Mouse (Mus musculus) heart, postnatal 0 days (tissue): Measurements from ENCODE around the gene Stx8. TPM values are rescaled to one million over a fixed set of nuclear protein-coding genes. Genes with fewer than 3 reads are reported as not detected.

Experiments
- ATAC-seq: fragments of 200-750 bp; cut with Nextera tagmentation; 2 replicates; pipeline ENCODE4 v1.8.0; 2017; ENCODE audit warnings: low read depth, moderate number of reproducible peaks, moderate library complexity; ENCODE audit not compliant: insufficient read depth
- DNase-seq: peaks from one replicate; pipeline ENCODE4 v3.0.0-alpha.2; 2016; ENCODE audit warnings: low spot score
- H3K27ac ChIP-seq: fragments of 300-500 bp; sonication (generic); 2 replicates; pipeline ENCODE4 v1.5.1; 2014; ENCODE audit warnings: low read depth, mild to moderate bottlenecking
- H3K27me3 ChIP-seq: fragments of 300-500 bp; sonication (generic); 2 replicates; pipeline ENCODE4 v1.6.1; 2014; ENCODE audit warnings: low read length, mixed read lengths; ENCODE audit not compliant: control insufficient read depth, insufficient read depth
- H3K36me3 ChIP-seq: fragments of 300-500 bp; sonication (generic); replicated peaks from 2 replicates; pipeline ENCODE4 v1.6.1; 2014; ENCODE audit warnings: low read length, mixed read lengths; ENCODE audit not compliant: control insufficient read depth, insufficient read depth
- H3K4me1 ChIP-seq: fragments of 300-500 bp; sonication (generic); 2 replicates; pipeline ENCODE4 v1.6.1; 2014; ENCODE audit warnings: antibody characterized with exemption; ENCODE audit not compliant: control insufficient read depth, insufficient read depth
- H3K4me2 ChIP-seq: fragments of 300-500 bp; sonication (generic); 2 replicates; pipeline ENCODE4 v1.6.1; 2014; ENCODE audit warnings: low read depth, mild to moderate bottlenecking, low read length, moderate library complexity
- H3K4me3 ChIP-seq: fragments of 300-500 bp; sonication (generic); 2 replicates; pipeline ENCODE4 v1.5.1; 2014; ENCODE audit warnings: low read depth, low read length
- H3K9ac ChIP-seq: fragments of 300-500 bp; sonication (generic); replicated peaks from 2 replicates; pipeline ENCODE4 v1.6.1; 2014; ENCODE audit warnings: low read depth, low read length, mixed read lengths
- H3K9me3 ChIP-seq: fragments of 300-500 bp; sonication (generic); replicated peaks from 2 replicates; pipeline ENCODE4 v1.6.1; 2016; ENCODE audit warnings: low read length; ENCODE audit not compliant: control insufficient read depth
- CTCF ChIP-seq: IDR thresholded peaks from 2 replicates; pipeline ENCODE4 v1.5.1; 2016; ENCODE audit warnings: antibody characterized with exemption, control low read depth, low read depth
- EP300 ChIP-seq: IDR thresholded peaks from 2 replicates; pipeline ENCODE4 v1.6.1; 2016; ENCODE audit warnings: antibody characterized with exemption, low read depth
- WGBS: fragments of 180-500 bp; shearing (Covaris S2); extraction: QIAGEN DNeasy Blood & Tissue Kit; methylation state at CpG from one replicate; pipeline ENCODE4 v1.1.7; 2014; 5-methylcytosine and 5-hydroxymethylcytosine counted together
- polyA plus RNA-seq: library from polyadenylated mRNA; unstranded; fragments of >200 nt; fragmentation: Nextera tagmentation; extraction: Ambion mirVana; gene quantifications from 2 replicates; pipeline ENCODE4 v1.2.1, GENCODE M21; 2015
- total RNA-seq: library from RNA; depleted of rRNA; stranded (reverse); fragments of >200 nt; gene quantifications from 2 replicates; pipeline ENCODE4 v1.2.3, GENCODE M21; 2014; ENCODE audit warnings: low replicate concordance

The Stx8 gene
- total and polyA plus RNA-seq, 2 experiments from 2014 or later: 15.9 to 69.0 TPM

- 93% methylated on average over 3 of the region's 3 CpGs for WGBS
- Histone ChIP-seq H3K9ac (no peak overlapping the region), H3K4me2 (no peak overlapping the region), H3K27me3 (no peaks in the 10 kb centered on the region), H3K4me3 (no peak overlapping the region), H3K9me3 (no peaks in the 10 kb centered on the region), H3K36me3 (no peaks in the 10 kb centered on the region), H3K27ac (no peak overlapping the region), H3K4me1 (no peaks in the 10 kb centered on the region)
- no peak for DNase-seq
- TF ChIP-seq CTCF (no peak), EP300 (no peak)
- no peak for ATAC-seq
Measured at GRCm38 (mm10) chr11:68185647-68186046, 219.7 kb downstream of the Stx8 start.

DNA sequence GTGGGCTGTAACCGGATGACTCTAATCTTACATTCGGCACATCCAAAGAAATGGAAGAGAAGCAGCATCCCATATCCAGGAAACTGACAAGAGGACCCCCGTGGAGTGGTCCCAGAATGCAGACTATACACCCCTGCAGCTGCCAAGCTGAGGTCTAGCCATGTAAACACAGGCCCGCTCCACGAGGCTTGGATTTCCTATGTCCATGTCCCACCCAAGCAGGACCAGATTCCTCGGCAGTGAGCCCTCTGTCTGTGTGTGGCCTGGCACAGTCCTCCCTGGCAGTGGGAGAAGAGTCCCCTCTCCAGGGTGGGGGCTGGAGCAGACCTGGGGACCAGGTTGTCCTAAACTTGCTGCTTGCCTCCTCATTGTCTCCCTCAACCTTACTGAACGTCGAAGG lies 221.2 kb downstream of the Stx8 start:
- ATAC-seq (no peak), DNase-seq (no peak)
- Histone ChIP-seq H3K27me3 (no peaks in the 10 kb centered on the region), H3K9me3 (no peaks in the 10 kb centered on the region), H3K36me3 (no peaks in the 10 kb centered on the region), H3K9ac (no peak overlapping the region), H3K4me3 (no peak overlapping the region), H3K27ac (no peak overlapping the region), H3K4me1 (no peaks in the 10 kb centered on the region), H3K4me2 (no peak overlapping the region)
- WGBS: 80% methylated on average over 8 of the region's 8 CpGs
- TF ChIP-seq EP300: no peak
- TF ChIP-seq CTCF: no peak

GRCm38 (mm10) chr11:68188695-68189201 lies 222.8 kb downstream of the Stx8 start:
- no peak overlapping the region for H3K9ac ChIP-seq
- no peaks in the 10 kb centered on the region for H3K4me1 ChIP-seq
- H3K9me3 ChIP-seq: no peaks in the 10 kb centered on the region
- ATAC-seq: peak; percentile 76
- no peak for TF ChIP-seq CTCF
- TF ChIP-seq EP300: peak; percentile 30; the same call in 1 of the 2 replicates
- no peak overlapping the region for H3K4me3 ChIP-seq
- H3K27me3 ChIP-seq: no peaks in the 10 kb centered on the region
- H3K36me3 ChIP-seq: no peaks in the 10 kb centered on the region
- no peak overlapping the region for H3K4me2 ChIP-seq
- 59% methylated on average over 12 of the region's 12 CpGs for WGBS
- peak; percentile 75 for DNase-seq
- H3K27ac ChIP-seq: peak overlapping the region; percentile 77

DNA sequence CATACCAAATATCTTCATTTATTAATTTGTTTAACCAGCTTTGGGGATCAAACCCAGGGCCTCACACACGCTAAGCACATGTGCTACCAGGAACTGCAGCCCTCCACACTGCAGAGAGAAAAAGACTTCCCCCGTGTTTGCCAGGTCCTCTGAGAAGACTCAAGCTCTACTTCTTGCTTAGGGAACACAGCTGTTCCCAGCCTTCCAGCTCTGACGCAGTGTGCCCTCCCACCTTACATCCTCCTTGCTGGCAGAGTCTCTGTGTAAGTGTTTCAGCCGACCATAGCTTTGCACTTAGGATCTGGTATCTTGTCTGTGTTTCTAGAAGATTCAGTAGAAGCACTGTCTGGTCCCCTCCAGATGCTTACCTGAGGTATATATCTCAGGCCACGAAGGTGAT lies 224.9 kb downstream of the Stx8 start:
- DNase-seq (no peak), ATAC-seq (no peak)
- Histone ChIP-seq H3K4me3 (no peak overlapping the region), H3K9me3 (no peaks in the 10 kb centered on the region), H3K9ac (no peak overlapping the region), H3K4me2 (no peak overlapping the region), H3K27me3 (no peaks in the 10 kb centered on the region), H3K36me3 (no peaks in the 10 kb centered on the region), H3K4me1 (peaks cover 19% of the 10 kb centered on the region), H3K27ac (no peak overlapping the region)
- TF ChIP-seq EP300: no peak
- TF ChIP-seq CTCF: no peak
- 75% methylated on average over 5 of the region's 5 CpGs for WGBS

GRCm38 (mm10) chr11:68195168-68195567 lies 229.2 kb downstream of the Stx8 start:
- Histone ChIP-seq H3K27ac (peak overlapping the region; percentile 16; the same call in 1 of the 2 replicates), H3K36me3 (no peaks in the 10 kb centered on the region), H3K9ac (no peak overlapping the region), H3K4me2 (no peak overlapping the region), H3K4me1 (peaks cover 36% of the 10 kb centered on the region), H3K27me3 (no peaks in the 10 kb centered on the region), H3K9me3 (no peaks in the 10 kb centered on the region), H3K4me3 (no peak overlapping the region)
- peak; percentile 37 for TF ChIP-seq CTCF
- TF ChIP-seq EP300: no peak
- ATAC-seq (peak; percentile 39; the same call in 1 of the 2 replicates), DNase-seq (peak; percentile 32)
- 30% methylated on average over 6 of the region's 6 CpGs for WGBS

DNA sequence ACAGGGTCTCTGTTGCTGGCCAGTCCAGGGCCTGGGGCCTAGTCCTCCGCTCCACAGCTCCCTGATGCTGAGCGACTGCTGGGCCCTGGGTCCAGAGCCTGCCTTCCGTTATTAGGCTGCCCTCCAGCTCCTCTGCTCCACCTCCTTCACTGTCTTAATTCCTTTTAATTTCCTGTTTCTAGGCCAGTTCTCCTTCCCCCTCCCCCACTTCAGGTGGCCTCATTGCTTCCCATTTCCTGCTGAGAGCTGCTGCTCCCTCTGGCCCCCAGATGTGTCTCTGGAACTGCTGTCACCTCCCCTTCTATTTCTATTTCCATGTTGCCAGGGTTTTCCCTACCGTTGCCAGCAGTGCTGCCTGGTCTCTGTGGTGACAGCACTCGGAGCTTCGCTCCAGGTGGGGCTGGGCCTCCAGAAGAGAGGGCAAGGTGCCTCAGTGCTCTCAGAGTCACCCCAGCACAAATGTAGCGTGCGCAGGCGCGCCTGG lies 229.7 kb downstream of the Stx8 start:
- H3K36me3 ChIP-seq: no peaks in the 10 kb centered on the region
- H3K4me3 ChIP-seq: no peak overlapping the region
- 57% methylated on average over 10 of the region's 10 CpGs for WGBS
- DNase-seq (no peak), ATAC-seq (peak; percentile 11; the same call in 1 of the 2 replicates)
- H3K9ac ChIP-seq: no peak overlapping the region
- H3K4me1 ChIP-seq: peaks cover 38% of the 10 kb centered on the region
- no peaks in the 10 kb centered on the region for H3K27me3 ChIP-seq
- H3K27ac ChIP-seq: peak overlapping the region; percentile 16; the same call in 1 of the 2 replicates
- no peak overlapping the region for H3K4me2 ChIP-seq
- TF ChIP-seq CTCF: no peak
- no peak for TF ChIP-seq EP300
- H3K9me3 ChIP-seq: no peaks in the 10 kb centered on the region
